Mouse (Mus musculus): ENCODE data around the gene Olfr1276. TPM values are rescaled to one million over a fixed set of nuclear protein-coding genes. Genes with fewer than 3 reads are reported as not detected.

The Olfr1276 gene
- not detected in 2 replicates for polyA plus RNA-seq (2015; fragmentation: Nextera tagmentation; extraction: Ambion mirVana)

DNA sequence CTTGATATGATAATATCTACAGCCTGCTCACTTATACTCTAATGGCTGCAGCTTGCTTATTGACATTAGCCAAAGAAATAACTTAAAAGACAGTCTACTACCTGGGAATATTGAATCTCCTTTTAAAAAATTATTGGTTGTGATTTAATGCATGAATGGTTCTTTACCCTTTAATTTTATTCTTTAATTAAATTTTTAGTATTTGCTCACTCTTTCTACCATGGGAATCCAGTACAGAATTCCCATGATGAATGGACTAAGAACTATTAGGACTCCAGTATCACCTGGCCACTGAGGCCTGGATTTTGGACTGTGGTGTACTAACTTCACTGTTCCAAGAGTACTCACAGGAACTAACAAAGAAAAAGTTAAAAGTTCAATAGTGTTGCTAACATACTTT is at the start of gene Olfr1276:
Gene Olfr1276, plus strand, starts transcription at position 301 of the 400 bp plus-strand sequence.
- no peak for ATAC-seq (ENCODE audit: low read depth)
- H3K4me3 ChIP-seq: no peak within 1 kb of the TSS
- H3K9ac ChIP-seq: no peak within 1 kb of the TSS
- H3K36me3 ChIP-seq: no peaks in the 10 kb centered on the region
- H3K27ac ChIP-seq (replicated peaks): no peak within 1 kb of the TSS
- no peak within 1 kb of the TSS for H3K4me2 ChIP-seq
- H3K27me3 ChIP-seq: no peaks in the 10 kb centered on the region
- H3K4me1 ChIP-seq (replicated peaks): no peaks in the 10 kb centered on the region
- no peaks in the 10 kb centered on the region for H3K9me3 ChIP-seq

DNA sequence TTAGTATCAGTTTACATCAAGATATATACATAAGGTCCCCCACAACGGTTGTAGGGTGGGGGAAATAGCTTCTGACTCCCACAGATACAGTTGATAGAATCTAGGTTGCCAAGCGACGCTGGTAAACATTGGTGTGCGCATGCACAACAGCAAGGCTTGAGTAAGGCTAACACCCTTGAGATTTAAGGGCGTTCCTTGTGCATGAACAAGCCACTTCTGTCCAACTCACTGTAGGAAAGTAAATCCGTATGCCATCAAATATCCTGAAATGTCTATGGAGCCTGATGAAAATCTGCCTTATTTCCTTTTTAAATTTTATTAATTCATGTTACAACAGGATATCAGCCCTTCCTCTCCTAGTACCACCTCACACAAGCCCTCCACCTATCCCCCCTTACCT is 24.8 kb upstream of the Olfr1276 start, which contains the start of gene 4930430A15Rik:
Gene 4930430A15Rik, minus strand, starts transcription at position 101 of the 400 bp plus-strand sequence.
- no peaks in the 10 kb centered on the region for H3K4me1 ChIP-seq (replicated peaks)
- no peak within 1 kb of the TSS for H3K4me2 ChIP-seq
- H3K27ac ChIP-seq (replicated peaks): no peak within 1 kb of the TSS
- H3K9ac ChIP-seq: no peak within 1 kb of the TSS
- H3K9me3 ChIP-seq: no peaks in the 10 kb centered on the region
- no peaks in the 10 kb centered on the region for H3K36me3 ChIP-seq
- H3K4me3 ChIP-seq: no peak within 1 kb of the TSS
- WGBS: 87% methylated on average over 6 of the region's 6 CpGs
- ATAC-seq (ENCODE audit: low read depth): no peak
- H3K27me3 ChIP-seq: no peaks in the 10 kb centered on the region

DNA sequence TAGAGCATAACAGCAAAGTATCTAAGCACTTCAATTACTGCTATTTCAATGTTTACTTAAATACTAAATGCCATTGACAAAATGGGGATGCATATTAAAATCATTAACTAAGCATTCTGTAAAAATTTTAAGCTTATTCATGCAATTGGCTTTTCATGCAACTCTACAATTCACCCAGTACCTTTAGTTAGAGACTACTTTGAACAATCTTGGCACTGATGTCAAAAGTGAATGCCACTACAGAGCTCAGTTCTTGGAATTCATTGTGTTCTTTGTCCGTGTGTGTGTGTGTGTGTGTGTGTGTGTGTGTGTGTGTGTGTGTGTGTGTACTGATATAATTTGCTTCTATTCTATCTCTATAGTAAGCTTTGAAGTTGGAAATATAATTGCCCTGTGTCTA is 19.1 kb upstream of the Olfr1276 start, which contains the start of gene Olfr1275:
Gene Olfr1275, minus strand, starts transcription at position 101 of the 400 bp plus-strand sequence.
- Histone ChIP-seq H3K9ac (no peak within 1 kb of the TSS), H3K27ac (replicated peaks) (no peak within 1 kb of the TSS), H3K27me3 (no peaks in the 10 kb centered on the region), H3K4me2 (no peak within 1 kb of the TSS), H3K9me3 (no peaks in the 10 kb centered on the region), H3K36me3 (no peaks in the 10 kb centered on the region), H3K4me3 (no peak within 1 kb of the TSS), H3K4me1 (replicated peaks) (no peaks in the 10 kb centered on the region)
- no peak for ATAC-seq (ENCODE audit: low read depth)
- WGBS: 87% methylated on average over 1 of the region's 1 CpGs

DNA sequence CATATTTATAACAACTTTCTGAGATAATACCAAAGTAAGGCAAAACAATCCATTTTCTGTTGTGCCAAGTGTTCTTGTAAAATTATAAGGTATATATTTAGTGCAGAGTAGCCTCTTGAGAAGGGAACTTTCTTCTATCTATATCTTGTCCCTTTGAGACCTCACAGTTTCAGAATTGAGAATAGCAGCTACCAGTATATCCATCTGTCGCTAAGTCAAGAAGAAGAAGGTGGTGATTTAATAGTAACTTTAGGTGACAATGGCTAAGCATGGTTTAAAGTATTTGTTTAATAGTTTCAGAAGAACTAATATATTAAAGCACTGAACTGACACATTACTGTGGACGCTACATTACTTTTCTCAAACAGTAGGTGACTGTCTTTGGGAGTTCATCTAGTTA is 19.7 kb downstream of the Olfr1276 start, which contains the start of gene Olfr1277:
Gene Olfr1277, minus strand, starts transcription at position 101 of the 400 bp plus-strand sequence.
- H3K27me3 ChIP-seq: no peaks in the 10 kb centered on the region
- no peak within 1 kb of the TSS for H3K9ac ChIP-seq
- no peak within 1 kb of the TSS for H3K4me3 ChIP-seq
- 75% methylated on average over 2 of the region's 2 CpGs for WGBS
- no peak for ATAC-seq (ENCODE audit: low read depth)
- H3K4me1 ChIP-seq (replicated peaks): no peaks in the 10 kb centered on the region
- H3K4me2 ChIP-seq: no peak within 1 kb of the TSS
- H3K36me3 ChIP-seq: no peaks in the 10 kb centered on the region
- H3K9me3 ChIP-seq: no peaks in the 10 kb centered on the region
- no peak within 1 kb of the TSS for H3K27ac ChIP-seq (replicated peaks)

DNA sequence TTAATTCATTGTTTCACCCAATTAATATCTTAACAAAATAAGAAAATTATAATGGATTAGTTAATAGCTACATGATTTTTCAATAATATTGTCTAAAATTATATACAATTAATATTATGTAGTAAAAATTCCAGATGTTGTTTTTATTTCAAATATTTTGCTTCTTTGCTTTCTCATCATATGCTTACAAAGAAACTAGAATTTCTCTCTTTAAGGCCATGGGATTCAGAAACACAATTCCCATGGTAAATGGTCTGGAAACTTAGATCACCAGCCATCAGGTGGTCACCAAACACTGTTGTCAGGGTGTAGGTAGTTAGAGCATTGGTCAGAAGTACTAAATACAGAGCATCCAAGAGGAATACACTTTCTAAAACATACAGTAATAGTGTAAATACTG is 35.5 kb downstream of the Olfr1276 start, which contains the start of gene Olfr1278:
Gene Olfr1278, plus strand, starts transcription at position 301 of the 400 bp plus-strand sequence.
- Histone ChIP-seq H3K27ac (replicated peaks) (no peak within 1 kb of the TSS), H3K4me1 (replicated peaks) (no peaks in the 10 kb centered on the region), H3K9me3 (no peaks in the 10 kb centered on the region), H3K36me3 (no peaks in the 10 kb centered on the region), H3K4me2 (no peak within 1 kb of the TSS), H3K4me3 (no peak within 1 kb of the TSS), H3K9ac (no peak within 1 kb of the TSS), H3K27me3 (no peaks in the 10 kb centered on the region)
- no peak for ATAC-seq (ENCODE audit: low read depth)

DNA sequence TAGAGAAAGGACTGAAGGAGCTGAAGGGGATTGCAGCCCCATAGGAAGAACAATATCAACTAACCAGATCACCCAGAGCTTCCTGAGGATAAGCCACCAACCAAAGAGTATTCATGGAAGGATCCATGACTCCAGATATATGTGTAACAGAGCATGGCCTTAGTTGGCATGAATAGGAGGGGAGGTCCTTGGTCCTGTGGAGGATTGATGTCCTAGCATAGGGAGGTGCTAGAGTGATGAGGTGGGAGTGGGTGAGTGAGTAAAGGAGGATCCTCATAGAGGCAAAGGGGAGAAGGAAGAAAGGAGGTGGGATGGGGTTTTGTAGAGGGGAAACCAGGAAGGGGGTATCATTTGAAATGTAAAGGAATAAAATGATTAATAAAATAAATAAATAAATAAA is 44.2 kb downstream of the Olfr1276 start:
- Histone ChIP-seq H3K4me1 (replicated peaks) (no peaks in the 10 kb centered on the region), H3K36me3 (no peaks in the 10 kb centered on the region), H3K27me3 (no peaks in the 10 kb centered on the region), H3K4me3 (no peak overlapping the region), H3K4me2 (no peak overlapping the region), H3K27ac (replicated peaks) (no peak overlapping the region), H3K9me3 (no peaks in the 10 kb centered on the region), H3K9ac (no peak overlapping the region)
- ATAC-seq (ENCODE audit: low read depth): no peak

DNA sequence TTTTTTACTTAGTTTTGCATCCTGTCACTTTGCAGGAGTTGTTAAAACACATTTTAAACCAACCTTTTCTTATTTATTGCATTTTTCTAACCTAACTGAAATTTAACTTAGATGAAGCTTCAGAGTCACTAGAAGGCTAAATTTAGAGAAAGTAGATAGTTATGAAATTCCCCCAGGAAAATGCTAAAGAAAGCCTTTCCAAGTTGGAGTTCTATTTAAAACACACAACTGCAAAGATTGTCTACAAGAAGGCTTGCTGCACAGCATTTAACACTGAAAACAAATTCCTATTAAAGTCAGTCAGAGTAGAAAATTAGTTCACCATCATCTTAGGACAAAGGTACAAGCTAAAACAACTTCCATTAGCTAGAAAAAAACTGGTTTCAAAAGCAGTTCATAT is 46.1 kb downstream of the Olfr1276 start, which contains the start of gene Olfr1279:
Gene Olfr1279, plus strand, starts transcription at position 262 of the 400 bp plus-strand sequence.
- no peak for ATAC-seq (ENCODE audit: low read depth)
- no peak within 1 kb of the TSS for H3K4me3 ChIP-seq

More for the DNA sequence above, 46.1 kb downstream of the Olfr1276 start, which contains the start of gene Olfr1279:
- H3K4me2 ChIP-seq: no peak within 1 kb of the TSS
- no peaks in the 10 kb centered on the region for H3K27me3 ChIP-seq
- no peaks in the 10 kb centered on the region for H3K36me3 ChIP-seq
- no peaks in the 10 kb centered on the region for H3K9me3 ChIP-seq
- no peaks in the 10 kb centered on the region for H3K4me1 ChIP-seq (replicated peaks)
- H3K27ac ChIP-seq (replicated peaks): no peak within 1 kb of the TSS
- no peak within 1 kb of the TSS for H3K9ac ChIP-seq

Other genes with a start within 250 kb of the Olfr1276 start
- gene Gm13941, start 148.5 kb upstream of the Olfr1276 start, polyA plus RNA-seq (2015; fragmentation: Nextera tagmentation; extraction: Ambion mirVana): not detected in 2 replicates
- gene Gm15130, start 101.6 kb upstream of the Olfr1276 start, polyA plus RNA-seq (2015; fragmentation: Nextera tagmentation; extraction: Ambion mirVana): not detected in 2 replicates
- gene 4930430A15Rik, start 24.9 kb upstream of the Olfr1276 start, polyA plus RNA-seq (2015; fragmentation: Nextera tagmentation; extraction: Ambion mirVana): not detected in 2 replicates
- not detected in 2 replicates for gene Olfr1275, start 19.2 kb upstream of the Olfr1276 start, polyA plus RNA-seq (2015; fragmentation: Nextera tagmentation; extraction: Ambion mirVana)
- gene Olfr1277, start 19.6 kb downstream of the Olfr1276 start, polyA plus RNA-seq (2015; fragmentation: Nextera tagmentation; extraction: Ambion mirVana): not detected in 2 replicates
- not detected in 2 replicates for gene Olfr1278, start 35.6 kb downstream of the Olfr1276 start, polyA plus RNA-seq (2015; fragmentation: Nextera tagmentation; extraction: Ambion mirVana)
- gene Olfr1279, start 46.1 kb downstream of the Olfr1276 start, polyA plus RNA-seq (2015; fragmentation: Nextera tagmentation; extraction: Ambion mirVana): not detected in 2 replicates
- gene Olfr1280, start 59.5 kb downstream of the Olfr1276 start, polyA plus RNA-seq (2015; fragmentation: Nextera tagmentation; extraction: Ambion mirVana): not detected in 2 replicates
- not detected in 2 replicates for gene Olfr1281, start 72.0 kb downstream of the Olfr1276 start, polyA plus RNA-seq (2015; fragmentation: Nextera tagmentation; extraction: Ambion mirVana)
- not detected in 2 replicates for gene Olfr1282, start 81.6 kb downstream of the Olfr1276 start, polyA plus RNA-seq (2015; fragmentation: Nextera tagmentation; extraction: Ambion mirVana)
- not detected in 2 replicates for gene Olfr1283, start 112.3 kb downstream of the Olfr1276 start, polyA plus RNA-seq (2015; fragmentation: Nextera tagmentation; extraction: Ambion mirVana)
- gene Olfr1284, start 121.0 kb downstream of the Olfr1276 start, polyA plus RNA-seq (2015; fragmentation: Nextera tagmentation; extraction: Ambion mirVana): not detected in 2 replicates
- gene Olfr1286, start 168.6 kb downstream of the Olfr1276 start, polyA plus RNA-seq (2015; fragmentation: Nextera tagmentation; extraction: Ambion mirVana): not detected in 2 replicates
- gene Olfr1287, start 194.6 kb downstream of the Olfr1276 start, polyA plus RNA-seq (2015; fragmentation: Nextera tagmentation; extraction: Ambion mirVana): not detected in 2 replicates
- not detected in 2 replicates for gene Olfr1288, start 219.6 kb downstream of the Olfr1276 start, polyA plus RNA-seq (2015; fragmentation: Nextera tagmentation; extraction: Ambion mirVana)
- gene Olfr1289, start 226.3 kb downstream of the Olfr1276 start, polyA plus RNA-seq (2015; fragmentation: Nextera tagmentation; extraction: Ambion mirVana): not detected in 2 replicates
- gene Olfr1290, start 239.3 kb downstream of the Olfr1276 start, polyA plus RNA-seq (2015; fragmentation: Nextera tagmentation; extraction: Ambion mirVana): not detected in 2 replicates
- gene Olfr1291-ps1, start 242.7 kb downstream of the Olfr1276 start, polyA plus RNA-seq (2015; fragmentation: Nextera tagmentation; extraction: Ambion mirVana): not detected in 2 replicates

Measured in neural tube, embryonic 13.5 days (tissue).